Mouse (Mus musculus) megakaryocyte, embryonic 14.5 days (primary cell): ENCODE measurements around the gene Ptpn14. TPM values are rescaled to one million over a fixed set of nuclear protein-coding genes. Genes with fewer than 3 reads are reported as not detected.

Experiments
- H3K27me3 ChIP-seq: replicated peaks from 2 replicates; pipeline ENCODE3; 2012; ENCODE audit warnings: inconsistent platforms
- H3K36me3 ChIP-seq: replicated peaks from 2 replicates; pipeline ENCODE3; 2012; ENCODE audit warnings: low read length, inconsistent platforms, mixed read lengths
- H3K4me1 ChIP-seq: 2 replicates; pipeline ENCODE4 v1.6.1; 2012; ENCODE audit warnings: inconsistent platforms
- H3K4me3 ChIP-seq: replicated peaks from 2 replicates; pipeline ENCODE3; 2012; ENCODE audit warnings: moderate library complexity, mild to moderate bottlenecking, inconsistent platforms
- H3K9me3 ChIP-seq: 2 replicates; pipeline ENCODE4 v1.6.1; 2012; ENCODE audit warnings: inconsistent platforms
- FLI1 ChIP-seq: IDR thresholded peaks from 2 replicates; pipeline ENCODE4 v1.6.1; 2012; ENCODE audit warnings: low read length, inconsistent platforms, mixed read lengths
- GATA1 ChIP-seq: IDR thresholded peaks from 3 replicates; pipeline ENCODE4 v1.6.1; 2012; ENCODE audit warnings: mixed read lengths, low read length, inconsistent platforms, borderline replicate concordance
- polyA plus RNA-seq: library from polyadenylated mRNA; stranded (reverse); fragments of >175 nt; gene quantifications from 2 replicates; pipeline ENCODE4 v1.2.3, GENCODE M21; 2012; ENCODE audit warnings: low replicate concordance; ENCODE audit not compliant: insufficient read depth

The Ptpn14 gene
- polyA plus RNA-seq, 1 experiment = 0.15 TPM

DNA sequence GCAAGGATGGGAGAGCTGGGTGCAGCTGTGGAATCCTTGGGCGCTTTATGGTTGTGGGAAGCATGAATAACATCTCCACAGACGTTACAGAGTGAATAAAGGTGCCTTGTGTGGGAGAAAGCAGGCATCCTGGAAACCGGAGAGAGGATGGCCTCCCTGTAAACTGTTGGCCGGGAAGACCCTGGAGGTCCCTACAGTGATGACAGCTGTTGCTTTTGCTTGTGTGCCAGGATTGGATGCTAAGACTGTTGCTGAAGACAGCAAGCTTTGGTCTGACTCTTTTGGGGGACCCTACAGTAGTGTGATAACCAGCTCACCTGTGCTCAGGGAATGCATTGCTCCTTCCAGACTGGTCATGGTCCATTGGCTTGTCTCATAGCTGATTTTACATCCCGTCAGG is 15.1 kb downstream of the Ptpn14 start:
- Histone ChIP-seq H3K27me3 (peaks cover 9% of the 10 kb centered on the region), H3K9me3 (peaks cover 12% of the 10 kb centered on the region), H3K4me3 (no peak overlapping the region), H3K4me1 (no peaks in the 10 kb centered on the region), H3K36me3 (no peaks in the 10 kb centered on the region)
- no peak for TF ChIP-seq FLI1
- TF ChIP-seq GATA1 = no peak

DNA sequence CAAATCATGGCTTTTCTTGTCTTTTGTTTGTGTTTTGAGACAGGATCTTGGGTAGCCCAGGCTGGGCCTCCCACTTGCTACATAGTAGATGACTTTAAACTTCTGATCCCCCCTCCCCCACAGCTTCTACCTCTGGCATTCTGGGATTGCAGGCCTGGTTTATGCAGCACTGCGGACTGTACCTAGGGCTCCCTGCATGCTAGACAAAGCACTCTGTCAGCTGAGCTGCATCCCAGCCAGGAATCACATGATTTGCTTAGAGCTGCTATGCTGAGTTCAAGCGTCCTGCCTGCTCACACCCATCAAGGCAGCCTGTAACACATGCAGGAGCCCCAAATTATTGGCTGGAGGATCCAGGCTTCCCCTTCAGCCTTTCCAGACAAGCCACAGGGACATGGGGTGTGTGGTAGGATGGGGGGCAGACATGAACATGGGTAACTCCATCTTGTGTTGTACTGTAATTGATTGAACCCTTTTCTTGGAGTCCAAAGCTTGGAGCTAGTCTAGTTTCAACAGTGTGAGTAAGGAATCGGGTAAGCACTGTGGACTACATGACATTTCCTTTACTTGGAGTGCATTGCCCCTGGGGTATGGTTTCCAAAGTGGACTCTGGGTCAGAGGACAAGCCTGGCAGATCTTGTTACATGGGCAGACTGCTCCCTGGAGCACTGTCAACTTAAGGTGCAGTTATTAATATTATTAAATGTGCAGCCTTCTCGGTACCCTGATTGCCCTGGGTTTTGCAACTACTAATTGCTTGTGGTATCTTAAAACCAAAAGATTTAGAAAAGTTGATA is 17.0 kb downstream of the Ptpn14 start:
- H3K9me3 ChIP-seq = peaks cover 12% of the 10 kb centered on the region
- peaks cover 7% of the 10 kb centered on the region for H3K27me3 ChIP-seq
- TF ChIP-seq GATA1 (no peak), FLI1 (no peak)
- H3K36me3 ChIP-seq = no peaks in the 10 kb centered on the region
- H3K4me1 ChIP-seq = no peaks in the 10 kb centered on the region
- no peak overlapping the region for H3K4me3 ChIP-seq

DNA sequence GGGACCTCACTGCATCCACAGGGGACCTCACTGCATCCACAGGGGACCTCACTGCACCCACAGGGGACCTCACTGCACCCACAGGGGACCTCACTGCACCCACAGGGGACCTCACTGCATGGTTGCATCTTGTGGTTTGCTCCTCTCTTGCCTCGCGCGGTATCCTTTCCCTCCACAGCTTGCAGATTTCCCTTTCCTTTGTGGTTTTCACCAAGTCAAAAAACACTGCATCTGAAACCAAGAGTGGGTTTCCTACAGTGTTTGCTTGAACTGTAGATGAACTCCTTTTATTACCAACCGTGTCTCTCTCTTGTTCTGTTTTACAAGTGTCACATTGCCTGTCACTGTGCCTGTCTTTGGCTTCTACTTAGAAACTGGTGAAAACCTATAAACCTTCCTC is 18.5 kb downstream of the Ptpn14 start:
- Histone ChIP-seq H3K27me3 (peaks cover 7% of the 10 kb centered on the region), H3K4me1 (no peaks in the 10 kb centered on the region), H3K4me3 (no peak overlapping the region), H3K9me3 (peaks cover 12% of the 10 kb centered on the region), H3K36me3 (no peaks in the 10 kb centered on the region)
- TF ChIP-seq FLI1 (no peak), GATA1 (no peak)

DNA sequence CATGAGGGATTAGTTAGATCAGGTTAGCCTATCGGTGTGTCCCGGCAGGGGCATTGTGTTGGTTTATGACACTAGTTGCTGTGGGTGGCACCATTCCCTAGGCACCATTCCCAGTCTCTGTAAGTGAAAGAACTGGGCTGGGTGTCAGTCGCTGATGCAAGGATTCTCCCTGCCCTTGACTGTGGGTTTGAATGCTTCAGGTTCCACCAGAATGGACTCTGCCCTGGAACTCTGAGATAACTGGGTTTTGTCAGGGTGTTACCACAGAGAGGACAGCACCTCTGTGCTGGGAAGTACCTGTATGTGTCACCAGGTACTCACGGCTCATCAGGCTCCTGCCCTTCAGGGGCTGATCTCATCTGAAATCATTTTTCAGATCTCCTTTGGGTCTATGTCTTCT is 21.7 kb downstream of the Ptpn14 start:
- TF ChIP-seq GATA1 (no peak), FLI1 (no peak)
- Histone ChIP-seq H3K36me3 (no peaks in the 10 kb centered on the region), H3K4me1 (no peaks in the 10 kb centered on the region), H3K4me3 (no peak overlapping the region), H3K27me3 (peaks cover 11% of the 10 kb centered on the region), H3K9me3 (peaks cover 12% of the 10 kb centered on the region)

DNA sequence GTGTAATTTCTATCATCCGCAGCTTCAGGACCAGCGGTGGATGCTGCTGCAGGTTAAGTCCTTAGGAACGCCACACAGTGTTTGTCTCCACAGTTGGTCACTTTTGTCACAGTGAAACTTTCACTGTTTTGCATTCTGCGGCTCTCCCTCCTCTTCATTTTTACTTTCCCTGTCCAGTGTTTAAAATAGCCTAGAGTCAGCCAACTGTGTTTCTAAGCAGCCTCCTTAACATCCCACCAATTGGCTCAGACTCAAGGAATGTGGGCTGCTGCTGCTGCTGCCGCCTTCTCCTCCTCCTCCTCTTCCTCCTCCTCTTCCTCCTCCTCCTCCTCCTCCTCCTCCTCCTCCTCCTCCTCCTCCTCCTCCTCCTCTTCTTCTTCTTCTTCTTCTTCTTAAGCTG is 22.2 kb downstream of the Ptpn14 start:
- TF ChIP-seq FLI1 = no peak
- TF ChIP-seq GATA1 = no peak
- H3K9me3 ChIP-seq = peaks cover 9% of the 10 kb centered on the region
- no peaks in the 10 kb centered on the region for H3K36me3 ChIP-seq
- H3K4me1 ChIP-seq = no peaks in the 10 kb centered on the region
- H3K4me3 ChIP-seq = no peak overlapping the region
- H3K27me3 ChIP-seq = peaks cover 10% of the 10 kb centered on the region

DNA sequence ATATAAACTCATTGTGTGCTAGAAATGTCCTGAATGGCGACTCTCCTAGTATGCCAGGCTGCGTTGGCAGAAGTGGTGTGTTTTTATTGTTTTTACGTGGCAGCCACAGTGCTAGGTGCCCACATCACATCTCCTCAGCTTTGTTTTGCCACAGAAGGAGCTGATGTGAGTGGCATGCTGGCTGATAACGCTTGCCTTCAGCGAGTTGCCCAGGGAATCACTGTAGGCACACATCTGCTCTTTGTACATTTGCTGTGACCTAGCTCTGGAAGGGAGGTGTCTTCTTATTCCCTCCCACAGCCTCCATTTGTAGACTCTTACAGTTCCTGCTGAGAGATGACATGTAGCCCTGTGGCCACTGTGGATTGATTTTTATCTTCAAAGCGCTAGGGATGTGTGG is 24.2 kb downstream of the Ptpn14 start:
- TF ChIP-seq FLI1 (no peak), GATA1 (no peak)
- Histone ChIP-seq H3K9me3 (no peaks in the 10 kb centered on the region), H3K36me3 (no peaks in the 10 kb centered on the region), H3K4me3 (no peak overlapping the region), H3K4me1 (no peaks in the 10 kb centered on the region), H3K27me3 (peaks cover 19% of the 10 kb centered on the region)

DNA sequence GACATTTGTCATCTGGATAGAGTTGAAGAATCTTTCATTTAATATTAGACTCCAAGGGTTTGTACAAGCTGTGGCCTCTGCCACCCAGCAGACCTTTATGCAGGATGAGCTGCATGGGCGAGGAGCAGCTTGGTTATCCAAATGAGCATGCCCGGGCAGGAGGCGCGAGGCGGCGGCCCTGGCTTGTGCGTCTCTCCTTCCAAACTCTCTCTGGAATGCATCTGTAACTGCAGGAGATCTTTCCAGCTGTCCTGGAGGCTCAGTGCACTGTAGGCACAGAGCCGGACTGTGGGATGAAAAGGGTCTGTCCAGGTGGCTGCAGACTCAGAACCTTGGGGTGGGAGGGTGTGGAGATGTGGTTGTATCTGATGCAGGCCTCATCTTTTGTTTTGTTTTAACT is 27.0 kb downstream of the Ptpn14 start:
- no peaks in the 10 kb centered on the region for H3K9me3 ChIP-seq
- H3K27me3 ChIP-seq = peaks cover 21% of the 10 kb centered on the region
- H3K36me3 ChIP-seq = no peaks in the 10 kb centered on the region
- H3K4me1 ChIP-seq = no peaks in the 10 kb centered on the region
- H3K4me3 ChIP-seq = no peak overlapping the region
- no peak for TF ChIP-seq FLI1
- no peak for TF ChIP-seq GATA1

DNA sequence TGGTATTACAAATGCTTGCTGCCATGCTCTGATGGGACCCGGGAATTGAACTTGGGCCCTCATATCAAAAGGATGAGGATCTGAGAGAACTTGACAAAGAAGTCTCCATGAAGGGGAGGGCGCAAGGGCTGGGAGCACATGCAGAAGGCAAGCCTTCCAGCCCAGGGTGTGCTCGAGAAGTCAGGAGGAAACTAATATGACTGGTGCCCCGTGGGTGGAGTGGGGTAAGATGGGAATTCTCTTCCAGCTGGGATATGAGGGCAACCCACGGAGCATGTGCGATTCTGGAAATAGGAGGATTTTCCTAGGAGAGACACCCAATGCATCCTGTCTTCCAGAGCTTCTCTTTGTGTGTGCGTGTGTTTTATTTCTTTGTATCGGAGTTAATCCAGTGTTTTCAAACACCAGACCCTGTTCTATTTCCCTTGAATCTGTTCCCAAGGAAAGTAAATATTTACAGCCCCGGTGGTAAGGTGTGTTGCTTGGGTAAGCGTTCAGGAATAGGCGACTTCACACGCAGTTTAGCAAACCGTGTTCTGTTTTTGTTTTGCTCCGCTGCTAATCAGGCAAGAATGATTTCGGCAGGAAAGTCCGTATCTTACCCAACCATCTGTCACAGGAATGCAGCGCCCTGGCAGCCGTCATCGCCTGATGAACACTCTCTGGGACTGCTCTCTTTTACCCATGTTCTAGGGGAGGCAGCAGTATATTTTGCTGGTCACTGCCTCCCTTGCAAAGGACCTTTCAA is 28.4 kb downstream of the Ptpn14 start:
- Histone ChIP-seq H3K9me3 (no peaks in the 10 kb centered on the region), H3K36me3 (no peaks in the 10 kb centered on the region), H3K4me1 (no peaks in the 10 kb centered on the region), H3K27me3 (peaks cover 23% of the 10 kb centered on the region), H3K4me3 (no peak overlapping the region)
- TF ChIP-seq FLI1 = no peak
- no peak for TF ChIP-seq GATA1

DNA sequence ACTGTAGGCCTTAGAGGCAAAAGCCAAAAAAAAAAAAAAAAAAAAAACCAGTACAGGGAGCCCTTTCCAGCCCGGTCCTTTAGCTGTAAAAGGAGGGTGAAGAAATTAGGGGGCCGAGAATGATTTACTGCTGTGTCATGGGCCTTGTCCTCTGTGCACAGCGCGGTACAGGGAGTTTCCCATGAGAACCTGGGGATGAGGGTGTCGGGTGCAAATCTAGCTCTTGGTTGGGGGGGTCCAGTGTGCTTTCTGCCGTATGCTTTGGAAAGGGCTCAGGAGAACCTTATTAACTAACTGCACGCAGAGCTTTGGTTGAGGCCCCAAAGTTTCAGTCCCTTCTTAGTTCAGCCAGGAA is 29.0 kb downstream of the Ptpn14 start:
- Histone ChIP-seq H3K36me3 (no peaks in the 10 kb centered on the region), H3K27me3 (peaks cover 23% of the 10 kb centered on the region), H3K9me3 (no peaks in the 10 kb centered on the region), H3K4me1 (no peaks in the 10 kb centered on the region), H3K4me3 (no peak overlapping the region)
- no peak for TF ChIP-seq FLI1
- no peak for TF ChIP-seq GATA1

DNA sequence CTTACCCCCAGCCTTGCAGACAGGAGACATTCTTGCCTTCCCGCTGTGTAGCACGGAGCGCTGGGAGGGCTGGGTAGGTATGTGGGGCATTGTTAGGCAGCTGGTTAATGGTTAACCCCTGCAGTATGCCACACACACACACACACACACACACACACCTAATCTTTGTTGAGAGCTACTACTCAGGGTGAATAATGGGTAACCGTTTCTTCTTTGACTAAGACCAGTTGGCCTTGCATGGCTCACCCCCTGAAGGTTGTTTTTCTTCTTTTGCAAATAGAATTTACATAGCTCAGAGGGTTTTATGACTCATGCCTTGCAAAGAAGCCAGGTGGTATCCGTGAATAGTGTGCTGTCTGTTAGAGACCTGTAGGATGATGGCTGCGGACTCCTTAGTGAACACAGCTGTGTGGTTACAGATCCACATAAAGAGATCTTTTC is 33.5 kb downstream of the Ptpn14 start:
- Histone ChIP-seq H3K4me3 (no peak overlapping the region), H3K9me3 (no peaks in the 10 kb centered on the region), H3K36me3 (no peaks in the 10 kb centered on the region), H3K4me1 (no peaks in the 10 kb centered on the region), H3K27me3 (peaks cover 10% of the 10 kb centered on the region)
- TF ChIP-seq FLI1 = no peak
- TF ChIP-seq GATA1 = no peak
